Mouse (Mus musculus): Measurements from ENCODE around the gene Zbtb26. TPM values are rescaled to one million over a fixed set of nuclear protein-coding genes. Genes with fewer than 3 reads are reported as not detected.
A peak's percentile ranks its signal among the peaks of the same experiment; 100 is the strongest.

The Zbtb26 gene
- polyA plus RNA-seq (2021): 9.0 TPM

DNA sequence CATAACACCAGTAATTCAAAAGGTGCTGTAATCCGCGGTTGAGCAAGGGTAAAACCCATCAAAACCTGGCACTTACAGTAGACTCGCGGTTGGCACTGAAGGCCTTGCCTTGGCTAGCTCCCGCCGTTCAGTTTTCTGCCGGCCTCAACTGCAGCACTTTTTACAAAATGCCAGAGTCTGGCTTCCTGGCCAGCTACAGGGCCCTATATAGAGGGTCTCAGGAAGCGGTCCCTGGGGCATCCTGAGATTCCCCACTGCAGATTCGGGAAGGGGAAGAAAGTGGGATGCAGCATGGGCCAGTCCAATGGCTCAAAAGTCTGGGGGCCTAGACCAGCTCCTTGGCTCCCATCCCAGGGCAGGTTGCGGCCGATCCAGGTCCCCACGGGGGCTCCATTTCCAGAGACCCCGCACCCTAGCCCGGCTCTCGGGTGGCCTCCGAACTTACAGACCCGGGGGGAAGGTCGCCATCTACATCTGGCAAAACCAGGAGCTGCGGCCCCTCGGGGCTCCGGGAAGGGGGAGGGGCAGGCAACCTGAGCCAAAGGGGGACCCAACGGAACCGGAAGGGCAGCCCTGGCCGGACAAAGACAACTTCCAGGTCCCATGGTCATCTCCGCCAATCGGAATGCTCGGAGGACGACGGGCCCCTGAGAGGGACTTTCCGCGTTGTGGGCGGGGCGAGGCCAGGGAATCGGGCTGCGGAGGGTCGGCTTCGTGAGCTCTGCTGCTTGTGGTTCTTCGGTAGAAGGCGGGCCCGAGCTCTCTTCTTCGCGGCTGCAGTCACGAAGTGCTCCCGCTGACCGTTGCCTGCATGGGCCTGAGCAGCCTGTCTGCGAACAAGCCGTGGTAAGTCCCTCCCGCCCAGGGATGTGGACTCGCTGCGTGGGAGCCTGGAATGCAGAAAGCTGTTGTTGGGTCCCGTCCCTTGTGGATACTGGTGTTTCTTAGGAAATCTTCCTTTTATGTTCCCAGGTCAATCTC is at the start of gene Zbtb26, which contains the start of the genes Zbtb6 and Rabgap1:
Gene Zbtb26 (minus strand): TSS at position 525 of the 981 bp plus-strand sequence.
Gene Zbtb6 (minus strand): TSS at position 561 of the 981 bp plus-strand sequence.
Gene Rabgap1 (plus strand): TSS at position 669 of the 981 bp plus-strand sequence.
- DNase-seq (ENCODE audit: low read depth, low spot score) (peak; percentile 73), ATAC-seq (peak; percentile 98)
- POLR2A ChIA-PET: interaction anchor here (0.5 to 1.2 kb wide), 3 partner anchors 11 to 95 kb away, joined by 3 to 4 read pairs (median 3); partner anchors contain the start of gene Rc3h2
- no peak for TF ChIP-seq CTCF (IDR thresholded peaks at IDR 0.05)
- no peaks in the 10 kb centered on the region for H3K27me3 ChIP-seq
- in situ Hi-C loops (cut with MboI; ENCODE audit: low pct_unique_long_range_greater_than_20kb): no loop called here
- CTCF ChIA-PET: interaction anchor here (1.0 kb wide), 1 partner anchor 16 kb away, joined by 3 read pairs; no protein-coding TSS in a partner anchor

DNA sequence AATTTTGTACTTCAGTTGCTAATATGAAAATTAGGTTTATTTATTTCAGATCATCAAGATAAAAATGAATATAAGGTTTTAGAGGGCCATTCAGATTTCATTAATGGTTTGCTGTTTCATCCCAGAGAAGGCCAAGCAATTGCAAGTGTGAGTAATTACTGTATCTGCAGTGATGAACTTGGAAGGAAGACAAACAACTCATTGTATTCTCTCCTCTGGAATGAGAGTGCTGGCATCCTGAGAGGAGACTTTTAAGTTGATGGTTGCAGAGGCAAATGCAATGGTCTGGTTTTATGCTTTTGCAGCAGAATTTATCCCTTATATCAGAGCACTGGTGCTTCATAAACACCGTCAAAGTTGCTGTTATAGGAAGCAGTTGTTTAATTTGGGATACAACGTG is 46.0 kb upstream of the Zbtb26 start:
- no peak for TF ChIP-seq CTCF (IDR thresholded peaks at IDR 0.05)
- ATAC-seq (no peak), DNase-seq (ENCODE audit: low read depth, low spot score) (no peak)
- ChIA-PET CTCF (interaction anchor here (2.0 kb wide), 1 partner anchor 282 kb away, joined by 4 read pairs; no protein-coding TSS in a partner anchor), POLR2A (no interaction called here)
- in situ Hi-C loops (cut with MboI; ENCODE audit: low pct_unique_long_range_greater_than_20kb): no loop called here
- no peaks in the 10 kb centered on the region for H3K27me3 ChIP-seq

DNA sequence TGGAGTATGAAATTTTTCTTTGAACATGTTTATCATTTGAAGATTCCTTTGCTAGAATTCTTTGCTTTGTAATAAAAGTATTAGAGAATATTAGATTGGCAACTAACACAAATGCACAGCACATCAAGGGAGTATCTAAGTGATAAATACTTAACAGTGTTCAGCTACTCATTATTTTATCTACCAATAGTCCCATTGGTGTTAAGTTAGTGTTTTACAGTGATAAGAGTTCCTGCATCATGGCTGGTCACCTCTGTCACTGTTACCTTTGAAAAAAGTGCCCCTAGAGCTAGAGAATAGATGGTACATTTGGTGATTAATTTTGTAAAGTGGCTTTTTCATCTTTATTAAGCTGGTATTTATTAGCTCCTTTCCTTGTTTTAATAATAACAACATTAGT is 43.5 kb upstream of the Zbtb26 start:
- in situ Hi-C loops (cut with MboI; ENCODE audit: low pct_unique_long_range_greater_than_20kb): no loop called here
- no peak for ATAC-seq
- ChIA-PET CTCF (interaction anchor here (1.7 to 3.0 kb wide), 3 partner anchors 10 to 24 kb away, joined by 7 to 18 read pairs (median 15); no protein-coding TSS in a partner anchor), POLR2A (no interaction called here)
- no peaks in the 10 kb centered on the region for H3K27me3 ChIP-seq
- TF ChIP-seq CTCF (IDR thresholded peaks at IDR 0.05): no peak
- no peak for DNase-seq (ENCODE audit: low read depth, low spot score)

DNA sequence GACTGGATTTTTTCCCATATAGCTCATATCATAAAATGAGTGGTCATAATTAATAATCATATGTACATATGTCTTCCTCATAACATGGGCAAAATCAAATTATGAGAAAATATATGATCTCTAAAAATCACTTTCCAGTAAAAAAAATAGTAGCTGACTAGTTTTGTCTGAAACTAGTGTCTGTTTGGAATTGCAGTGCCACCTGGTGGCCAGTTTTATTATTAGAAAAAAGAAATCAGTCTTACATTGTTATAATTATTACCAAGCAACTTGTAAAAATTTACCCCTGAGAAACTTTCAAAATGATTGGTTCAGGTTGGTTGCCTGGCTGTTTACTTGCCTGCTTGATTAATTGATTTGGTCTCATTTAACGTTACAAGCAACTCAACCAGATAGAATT is 42.4 kb upstream of the Zbtb26 start:
- peak; percentile 41 for TF ChIP-seq CTCF (IDR thresholded peaks at IDR 0.05)
- DNase-seq (ENCODE audit: low read depth, low spot score) (no peak), ATAC-seq (no peak)
- in situ Hi-C loops (cut with MboI; ENCODE audit: low pct_unique_long_range_greater_than_20kb): no loop called here
- ChIA-PET POLR2A (no interaction called here), CTCF (interaction anchor here (0.7 to 3.0 kb wide), 16 partner anchors 9 to 287 kb away, joined by 3 to 18 read pairs (median 4); no protein-coding TSS in a partner anchor)
- no peaks in the 10 kb centered on the region for H3K27me3 ChIP-seq

DNA sequence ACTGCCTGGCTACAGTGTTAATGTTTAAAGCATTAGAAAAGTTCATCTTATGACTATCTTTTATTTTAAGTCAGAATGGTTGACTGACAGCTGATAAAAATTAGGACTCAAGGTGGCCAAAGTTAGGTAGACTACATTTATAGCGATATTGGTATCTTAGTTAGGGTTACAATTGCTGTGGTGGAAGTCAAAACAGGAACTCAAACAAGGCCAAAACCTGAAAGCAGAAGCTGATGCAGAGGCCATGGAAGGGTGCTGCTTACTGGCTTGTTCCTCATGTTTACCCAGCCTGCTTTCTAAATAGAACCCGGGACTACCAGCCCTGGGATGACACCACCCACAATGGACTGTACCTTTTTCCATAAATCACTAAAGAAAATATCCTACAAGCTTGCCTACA is 41.2 kb upstream of the Zbtb26 start:
- no peak for DNase-seq (ENCODE audit: low read depth, low spot score)
- ChIA-PET POLR2A (no interaction called here), CTCF (interaction anchor here (1.2 to 3.0 kb wide), 7 partner anchors 8 to 288 kb away, joined by 4 to 18 read pairs (median 9); no protein-coding TSS in a partner anchor)
- no peak for ATAC-seq
- TF ChIP-seq CTCF (IDR thresholded peaks at IDR 0.05): no peak
- in situ Hi-C loops (cut with MboI; ENCODE audit: low pct_unique_long_range_greater_than_20kb): no loop called here
- H3K27me3 ChIP-seq: no peaks in the 10 kb centered on the region

DNA sequence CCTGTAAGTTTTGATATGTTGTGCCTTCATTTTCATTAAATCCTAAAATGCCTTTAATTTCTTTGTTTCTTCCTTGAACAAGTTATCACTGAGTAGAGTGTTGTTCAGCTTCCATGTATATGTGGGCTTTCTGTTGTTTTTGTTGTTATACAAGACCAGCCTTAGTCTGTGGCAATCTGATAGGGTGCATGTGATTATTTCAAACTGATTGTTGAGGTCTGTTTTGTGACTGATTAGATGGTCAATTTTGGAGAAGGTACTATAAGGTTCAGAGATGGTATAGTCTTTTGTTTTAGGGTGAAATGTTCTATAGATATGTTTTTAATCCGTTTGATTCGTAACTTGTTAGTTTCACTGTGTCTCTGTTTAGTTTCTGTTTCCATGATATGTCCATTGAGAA is 37.1 kb upstream of the Zbtb26 start:
- DNase-seq (ENCODE audit: low read depth, low spot score) (no peak), ATAC-seq (no peak)
- no peak for TF ChIP-seq CTCF (IDR thresholded peaks at IDR 0.05)
- H3K27me3 ChIP-seq: no peaks in the 10 kb centered on the region
- CTCF ChIA-PET: no interaction called here
- POLR2A ChIA-PET: no interaction called here
- in situ Hi-C loops (cut with MboI; ENCODE audit: low pct_unique_long_range_greater_than_20kb): no loop called here

DNA sequence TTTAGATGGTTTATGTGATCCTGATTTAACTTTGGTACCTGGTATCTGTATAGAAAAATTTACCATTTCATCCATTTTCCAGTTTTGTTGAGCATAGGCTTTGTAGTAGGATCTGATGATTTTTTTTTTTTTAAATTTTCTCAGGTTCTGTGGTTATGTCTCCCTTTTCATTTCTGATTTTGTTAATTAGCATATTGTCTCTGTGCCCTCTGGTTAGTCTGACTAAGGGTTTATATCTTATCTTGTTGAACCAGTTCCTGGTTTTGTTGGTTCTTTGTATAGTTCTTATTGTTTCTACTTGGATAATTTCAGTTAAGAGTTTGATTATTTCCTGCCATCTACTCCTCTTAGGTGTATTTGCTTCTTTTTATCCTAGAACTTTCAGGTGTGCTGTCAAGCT is 36.6 kb upstream of the Zbtb26 start:
- ATAC-seq (no peak), DNase-seq (ENCODE audit: low read depth, low spot score) (no peak)
- in situ Hi-C loops (cut with MboI; ENCODE audit: low pct_unique_long_range_greater_than_20kb): no loop called here
- ChIA-PET POLR2A (no interaction called here), CTCF (no interaction called here)
- H3K27me3 ChIP-seq: no peaks in the 10 kb centered on the region
- no peak for TF ChIP-seq CTCF (IDR thresholded peaks at IDR 0.05)

DNA sequence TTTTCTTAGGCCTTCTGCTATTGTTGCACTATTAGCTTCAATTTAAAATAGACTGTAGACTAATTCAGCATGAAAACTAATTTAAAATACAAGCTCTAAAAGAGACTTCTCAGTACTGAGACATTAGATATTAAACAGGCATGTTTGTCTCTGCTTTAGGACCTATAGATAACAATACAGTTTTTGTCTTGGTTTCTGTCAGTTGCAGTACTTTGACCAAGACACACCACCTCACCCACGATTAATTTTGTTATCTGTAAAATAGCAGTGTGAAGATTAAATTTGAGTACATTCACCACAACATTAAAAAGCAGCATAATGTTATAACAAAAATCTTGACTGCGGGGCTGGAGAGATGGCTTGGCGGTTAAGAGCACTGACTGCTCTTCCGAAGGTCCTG is 23.3 kb upstream of the Zbtb26 start:
- in situ Hi-C loops (cut with MboI; ENCODE audit: low pct_unique_long_range_greater_than_20kb): no loop called here
- H3K27me3 ChIP-seq: no peaks in the 10 kb centered on the region
- no peak for TF ChIP-seq CTCF (IDR thresholded peaks at IDR 0.05)
- ATAC-seq (no peak), DNase-seq (ENCODE audit: low read depth, low spot score) (no peak)
- CTCF ChIA-PET: no interaction called here
- POLR2A ChIA-PET: no interaction called here

DNA sequence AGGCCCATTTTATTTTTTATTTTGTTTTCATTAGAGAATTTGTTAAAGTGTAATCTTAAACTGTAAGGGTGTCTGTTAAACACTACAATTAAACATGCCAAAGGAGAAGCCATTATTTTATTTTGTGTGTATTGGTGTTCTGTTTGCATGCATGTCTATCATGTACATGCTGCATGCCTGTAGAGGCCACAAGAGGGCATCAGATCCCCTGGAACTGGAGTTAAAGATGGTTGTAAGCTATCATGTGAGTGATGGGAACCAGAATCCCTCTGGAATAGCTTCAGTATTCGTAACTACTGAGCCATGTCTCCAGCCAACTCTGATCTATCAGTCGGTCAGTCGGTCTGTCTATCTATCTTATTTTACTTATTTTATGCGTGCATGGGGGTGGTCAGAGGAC is 17.8 kb upstream of the Zbtb26 start:
- peak; percentile 35 for TF ChIP-seq CTCF (IDR thresholded peaks at IDR 0.05)
- no peaks in the 10 kb centered on the region for H3K27me3 ChIP-seq
- in situ Hi-C loops (cut with MboI; ENCODE audit: low pct_unique_long_range_greater_than_20kb): no loop called here
- ATAC-seq (no peak), DNase-seq (ENCODE audit: low read depth, low spot score) (no peak)
- ChIA-PET POLR2A (no interaction called here), CTCF (interaction anchor here (1.4 kb wide), 1 partner anchor 25 kb away, joined by 3 read pairs; no protein-coding TSS in a partner anchor)

DNA sequence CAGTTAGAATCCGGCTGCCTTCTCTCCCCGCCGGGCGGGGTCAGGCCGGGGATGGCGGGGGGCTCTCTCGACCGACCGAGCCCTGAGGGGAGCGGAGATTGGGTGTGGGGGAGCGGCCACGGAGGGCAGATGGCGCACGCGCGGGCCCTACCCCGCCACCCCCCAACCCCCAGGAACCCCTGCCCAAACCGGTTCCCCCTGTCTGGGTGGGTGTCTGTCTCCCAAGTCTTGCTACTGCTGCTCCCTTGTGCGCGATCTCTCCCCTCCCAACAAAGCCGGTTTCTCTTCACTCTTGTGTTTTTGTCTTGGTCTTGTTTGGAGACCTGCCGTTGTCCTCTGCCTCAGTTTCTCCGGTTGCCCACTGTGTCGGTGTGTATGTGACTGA is 9.4 kb upstream of the Zbtb26 start:
- in situ Hi-C loops (cut with MboI; ENCODE audit: low pct_unique_long_range_greater_than_20kb): no loop called here
- TF ChIP-seq CTCF (IDR thresholded peaks at IDR 0.05): no peak
- ChIA-PET POLR2A (interaction anchor here (1.0 to 1.1 kb wide), 2 partner anchors 19 to 22 kb away, joined by 3 read pairs; no protein-coding TSS in a partner anchor), CTCF (interaction anchor here (1.1 kb wide), 1 partner anchor 28 kb away, joined by 5 read pairs; no protein-coding TSS in a partner anchor)
- DNase-seq (ENCODE audit: low read depth, low spot score) (no peak), ATAC-seq (peak; percentile 56)
- H3K27me3 ChIP-seq: no peaks in the 10 kb centered on the region

All from Patski (cell line).